Mouse (Mus musculus): ENCODE measurements at regions not wholly inside any gene's neighbourhood (a gene's known extent, or its start where the extent isn't known, plus 50 kb on each side); places are given as distances from the start of the nearest gene placed in this dataset.

DNA sequence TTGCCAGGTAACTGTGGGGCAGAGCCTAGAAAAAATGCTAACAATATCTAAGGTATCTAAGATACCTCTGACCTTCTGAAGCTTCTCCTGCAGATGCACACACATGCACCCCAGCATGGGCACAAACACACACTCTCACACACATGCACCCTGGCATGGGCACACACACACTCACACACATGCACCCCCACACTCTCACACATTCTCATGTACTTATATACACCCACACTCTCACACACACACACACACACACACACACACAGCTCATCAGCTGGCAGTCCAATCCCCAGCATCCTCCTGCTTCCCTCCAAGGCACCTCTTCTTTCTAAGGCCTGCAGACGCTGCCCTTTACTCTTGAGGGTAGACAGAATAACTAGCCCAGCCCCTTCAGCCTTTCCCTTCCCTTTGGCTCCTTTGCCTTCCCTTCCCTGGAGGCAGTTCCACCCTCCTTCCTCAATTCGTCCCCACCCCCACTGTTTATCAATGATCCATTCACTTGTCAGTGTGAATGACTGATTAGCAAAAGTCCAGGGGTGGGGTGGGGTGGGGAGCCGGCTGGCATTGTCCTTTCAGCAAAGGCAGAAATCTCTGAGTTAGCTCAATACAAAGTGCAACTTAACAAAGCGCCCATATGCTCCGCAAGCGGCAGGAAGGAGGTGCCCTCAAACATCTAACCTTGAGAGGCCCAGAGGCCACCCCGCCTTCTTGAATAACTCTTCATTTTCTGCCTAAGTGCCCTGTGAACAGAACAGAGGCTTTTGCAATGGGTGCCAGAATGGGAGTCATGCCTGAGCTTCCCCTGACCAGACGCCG, 102.1 kb downstream of the Gm9376 start:
- Histone ChIP-seq H3K4me1 (ENCODE audit: control insufficient read depth, insufficient read depth, low read length) (0 out of 2 replicates have a peak, but pooled peaks cover 3% of the 10 kb centered on the region), H3K27ac (ENCODE audit: insufficient read depth, low read depth, low read length) (no peak overlapping the region), H3K4me3 (ENCODE audit: insufficient read depth, low read depth, low read length) (no peak overlapping the region)
- 28% methylated on average over 9 of the region's 9 CpGs for WGBS
- TF ChIP-seq POLR2A (IDR thresholded peaks at IDR 0.05; ENCODE audit: insufficient read depth, low read depth, low read length) (no peak), CTCF (IDR thresholded peaks at IDR 0.05; ENCODE audit: insufficient read depth, low read depth, low read length) (no peak)

DNA sequence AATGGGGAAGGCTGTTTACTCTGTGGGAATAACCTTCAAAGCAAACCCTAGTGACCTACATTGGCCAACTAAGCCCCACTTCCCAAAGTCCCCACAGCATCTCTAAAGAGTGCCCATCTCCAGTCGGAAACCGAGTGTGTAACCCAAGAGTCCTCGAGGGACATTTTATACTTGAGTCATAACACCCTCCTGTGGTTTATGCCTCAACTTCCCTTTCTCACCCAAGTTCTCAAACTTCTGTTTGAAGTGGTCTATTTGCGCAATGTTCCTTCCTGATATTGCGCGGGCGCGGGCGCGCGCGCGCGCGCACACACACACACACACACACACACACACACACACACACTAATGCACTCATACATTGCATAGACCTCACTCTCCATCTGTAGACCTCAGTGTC, 104.6 kb downstream of the Gm9376 start:
- WGBS: 94% methylated on average over 15 of the region's 15 CpGs
- H3K4me3 ChIP-seq (ENCODE audit: insufficient read depth, low read depth, low read length): no peak overlapping the region
- no peak overlapping the region for H3K27ac ChIP-seq (ENCODE audit: insufficient read depth, low read depth, low read length)
- TF ChIP-seq POLR2A (IDR thresholded peaks at IDR 0.05; ENCODE audit: insufficient read depth, low read depth, low read length): no peak
- TF ChIP-seq CTCF (IDR thresholded peaks at IDR 0.05; ENCODE audit: insufficient read depth, low read depth, low read length): no peak
- 0 out of 2 replicates have a peak, but pooled peaks cover 3% of the 10 kb centered on the region for H3K4me1 ChIP-seq (ENCODE audit: control insufficient read depth, insufficient read depth, low read length)

DNA sequence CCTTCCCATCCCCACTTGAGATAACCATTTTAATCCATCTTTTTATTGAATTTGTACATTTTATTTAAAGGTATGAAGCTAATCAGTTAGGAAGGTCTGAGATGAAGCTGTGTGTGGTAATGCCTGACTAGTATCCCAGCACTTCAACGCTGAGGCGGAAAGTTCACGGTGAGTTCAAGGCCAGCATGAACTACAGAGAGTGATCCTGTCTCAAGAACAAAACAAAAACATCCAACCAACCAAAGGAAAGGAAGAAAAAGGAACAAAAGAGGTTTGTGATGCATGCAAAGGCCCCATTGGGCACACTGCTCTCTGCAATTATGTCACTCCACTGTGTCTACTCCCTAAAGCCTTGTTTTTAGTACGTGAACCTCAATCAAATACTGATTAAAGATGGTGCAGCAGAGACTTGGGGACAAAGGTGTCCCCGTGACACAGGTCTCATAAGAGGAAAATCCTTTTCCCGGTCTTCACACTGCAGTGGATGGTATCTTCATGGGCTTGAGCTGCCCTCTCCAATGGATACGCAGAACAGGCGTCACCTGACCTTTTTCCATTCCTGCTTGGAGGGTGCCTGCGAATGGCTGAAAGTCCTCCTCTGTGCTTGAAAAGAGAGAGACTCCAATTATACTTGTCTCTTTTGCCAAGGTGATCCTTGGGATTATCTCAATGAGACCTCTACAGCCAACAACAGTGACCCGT, 108.2 kb downstream of the Gm9376 start:
- 89% methylated on average over 10 of the region's 10 CpGs for WGBS
- TF ChIP-seq POLR2A (IDR thresholded peaks at IDR 0.05; ENCODE audit: insufficient read depth, low read depth, low read length) (no peak), CTCF (IDR thresholded peaks at IDR 0.05; ENCODE audit: insufficient read depth, low read depth, low read length) (no peak)

DNA sequence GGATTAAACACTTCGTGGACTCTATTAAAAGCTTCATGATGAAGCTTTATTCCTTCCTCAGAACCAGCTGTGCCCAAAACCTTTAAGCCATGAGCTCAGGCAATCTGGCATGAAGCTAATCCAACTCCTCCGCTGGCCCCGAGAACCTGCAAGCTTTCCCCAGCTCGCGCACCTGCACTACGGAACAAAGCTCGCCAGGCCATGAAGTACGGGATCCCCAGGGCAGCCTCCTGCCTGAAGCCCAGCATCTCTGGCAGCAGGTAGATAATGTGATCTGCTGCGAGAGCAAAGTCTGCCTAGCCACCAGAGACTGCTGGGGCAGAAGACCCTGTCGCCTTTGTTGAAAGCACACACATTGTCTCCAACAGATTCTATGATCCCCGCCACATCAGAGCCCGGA, 108.9 kb downstream of the Gm9376 start:
- TF ChIP-seq CTCF (IDR thresholded peaks at IDR 0.05; ENCODE audit: insufficient read depth, low read depth, low read length) (no peak), POLR2A (IDR thresholded peaks at IDR 0.05; ENCODE audit: insufficient read depth, low read depth, low read length) (no peak)
- Histone ChIP-seq H3K27ac (ENCODE audit: insufficient read depth, low read depth, low read length) (no peak overlapping the region), H3K4me1 (ENCODE audit: control insufficient read depth, insufficient read depth, low read length) (no peaks in the 10 kb centered on the region), H3K4me3 (ENCODE audit: insufficient read depth, low read depth, low read length) (no peak overlapping the region)
- 95% methylated on average over 12 of the region's 12 CpGs for WGBS

More for the DNA sequence above, 108.2 kb downstream of the Gm9376 start:
- Histone ChIP-seq H3K4me1 (ENCODE audit: control insufficient read depth, insufficient read depth, low read length) (no peaks in the 10 kb centered on the region), H3K27ac (ENCODE audit: insufficient read depth, low read depth, low read length) (no peak overlapping the region), H3K4me3 (ENCODE audit: insufficient read depth, low read depth, low read length) (no peak overlapping the region)

DNA sequence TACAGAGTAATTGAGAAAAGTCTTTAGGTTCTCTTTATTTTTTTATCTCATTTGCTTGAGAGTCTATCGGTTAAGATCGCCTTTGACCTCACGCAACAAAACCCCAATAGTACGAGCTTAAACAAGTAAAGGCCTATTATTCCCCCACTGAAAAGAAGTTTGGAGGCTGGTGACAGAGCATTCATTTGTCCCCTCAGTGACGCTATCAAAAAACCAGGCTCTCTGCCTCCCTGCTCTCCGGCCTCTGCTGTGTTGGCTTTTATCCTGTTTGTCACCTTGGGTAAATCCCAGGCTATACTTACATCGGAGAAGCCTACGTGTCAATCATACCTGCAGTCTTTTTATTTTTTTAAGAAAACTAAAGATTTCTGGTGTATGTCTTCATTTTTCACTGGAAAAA, 112.9 kb downstream of the Gm9376 start:
- WGBS: 66% methylated on average over 8 of the region's 8 CpGs
- TF ChIP-seq CTCF (IDR thresholded peaks at IDR 0.05; ENCODE audit: insufficient read depth, low read depth, low read length) (no peak), POLR2A (IDR thresholded peaks at IDR 0.05; ENCODE audit: insufficient read depth, low read depth, low read length) (no peak)
- Histone ChIP-seq H3K27ac (ENCODE audit: insufficient read depth, low read depth, low read length) (no peak overlapping the region), H3K4me1 (ENCODE audit: control insufficient read depth, insufficient read depth, low read length) (no peaks in the 10 kb centered on the region), H3K4me3 (ENCODE audit: insufficient read depth, low read depth, low read length) (no peak overlapping the region)

DNA sequence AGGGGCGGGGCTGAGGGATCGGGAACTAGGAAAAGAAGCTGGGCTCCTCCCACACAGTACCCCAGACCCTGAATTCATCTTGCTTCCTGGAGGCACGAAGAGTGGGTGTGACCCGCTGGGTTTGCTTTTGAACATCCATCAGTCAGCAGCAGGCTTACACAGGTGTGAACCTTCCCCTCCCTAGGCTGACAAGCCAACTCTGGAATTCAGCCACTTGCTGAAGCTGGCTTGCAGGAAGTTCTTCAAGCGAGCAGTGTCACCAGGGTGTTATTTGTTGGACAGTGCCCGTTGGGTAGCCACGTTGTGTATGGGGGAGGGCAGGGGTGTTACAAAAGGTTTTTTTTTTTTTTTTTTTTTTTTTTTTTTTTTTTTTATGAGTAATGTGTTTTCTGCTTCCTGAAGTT, 118.8 kb downstream of the Gm9376 start:
- Histone ChIP-seq H3K27ac (ENCODE audit: insufficient read depth, low read depth, low read length) (no peak overlapping the region), H3K4me3 (ENCODE audit: insufficient read depth, low read depth, low read length) (no peak overlapping the region), H3K4me1 (ENCODE audit: control insufficient read depth, insufficient read depth, low read length) (no peaks in the 10 kb centered on the region; the same call in 1 of the 2 replicates)
- 26% methylated on average over 7 of the region's 7 CpGs for WGBS
- TF ChIP-seq CTCF (IDR thresholded peaks at IDR 0.05; ENCODE audit: insufficient read depth, low read depth, low read length): no peak
- no peak for TF ChIP-seq POLR2A (IDR thresholded peaks at IDR 0.05; ENCODE audit: insufficient read depth, low read depth, low read length)

DNA sequence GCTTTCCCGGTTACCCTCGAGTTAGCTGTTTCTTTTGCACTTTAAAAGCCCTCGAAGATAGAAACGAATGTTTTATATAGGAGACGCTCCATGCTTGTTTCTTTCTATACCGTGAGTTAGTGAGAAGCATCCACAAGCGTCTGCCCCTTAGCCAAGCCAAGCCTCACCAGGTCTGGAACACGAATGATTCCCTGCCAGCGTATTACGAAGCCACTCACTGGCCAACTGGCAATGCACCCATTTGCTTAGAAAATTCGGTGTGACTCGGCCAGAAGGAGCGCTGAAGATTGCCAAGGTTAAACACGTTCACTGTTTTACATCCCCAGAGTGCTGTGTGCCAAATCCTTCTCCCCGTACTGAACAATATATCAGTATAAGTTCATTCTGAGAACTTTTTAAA, 121.3 kb downstream of the Gm9376 start:
- Histone ChIP-seq H3K4me3 (ENCODE audit: insufficient read depth, low read depth, low read length) (no peak overlapping the region), H3K27ac (ENCODE audit: insufficient read depth, low read depth, low read length) (no peak overlapping the region), H3K4me1 (ENCODE audit: control insufficient read depth, insufficient read depth, low read length) (no peaks in the 10 kb centered on the region; the same call in 1 of the 2 replicates)
- TF ChIP-seq POLR2A (IDR thresholded peaks at IDR 0.05; ENCODE audit: insufficient read depth, low read depth, low read length): no peak
- WGBS: 50% methylated on average over 15 of the region's 15 CpGs

DNA sequence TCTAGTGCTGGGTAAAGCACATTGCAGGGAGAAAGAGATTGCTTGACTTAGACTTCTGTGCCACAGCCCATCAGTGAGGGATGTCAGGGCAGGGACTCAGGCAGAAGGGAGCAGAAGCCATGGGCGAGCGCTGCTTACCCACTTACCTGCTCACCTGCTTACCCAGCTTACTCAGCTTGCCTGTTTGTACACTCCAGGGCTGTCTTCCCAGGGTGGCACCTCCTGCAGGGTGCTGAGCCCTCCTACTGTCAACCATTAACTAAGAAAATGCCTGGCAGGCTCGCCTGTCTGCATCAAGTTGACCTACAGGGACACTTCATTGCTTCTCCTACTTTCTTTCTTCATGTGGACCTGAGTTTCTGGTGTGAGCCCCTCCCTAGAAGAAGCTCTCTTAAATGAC, 124.0 kb downstream of the Gm9376 start:
- WGBS: 89% methylated on average over 3 of the region's 3 CpGs
- TF ChIP-seq POLR2A (IDR thresholded peaks at IDR 0.05; ENCODE audit: insufficient read depth, low read depth, low read length) (no peak), CTCF (IDR thresholded peaks at IDR 0.05; ENCODE audit: insufficient read depth, low read depth, low read length) (no peak)
- H3K4me3 ChIP-seq (ENCODE audit: insufficient read depth, low read depth, low read length): no peak overlapping the region
- no peaks in the 10 kb centered on the region for H3K4me1 ChIP-seq (ENCODE audit: control insufficient read depth, insufficient read depth, low read length)
- H3K27ac ChIP-seq (ENCODE audit: insufficient read depth, low read depth, low read length): no peak overlapping the region

DNA sequence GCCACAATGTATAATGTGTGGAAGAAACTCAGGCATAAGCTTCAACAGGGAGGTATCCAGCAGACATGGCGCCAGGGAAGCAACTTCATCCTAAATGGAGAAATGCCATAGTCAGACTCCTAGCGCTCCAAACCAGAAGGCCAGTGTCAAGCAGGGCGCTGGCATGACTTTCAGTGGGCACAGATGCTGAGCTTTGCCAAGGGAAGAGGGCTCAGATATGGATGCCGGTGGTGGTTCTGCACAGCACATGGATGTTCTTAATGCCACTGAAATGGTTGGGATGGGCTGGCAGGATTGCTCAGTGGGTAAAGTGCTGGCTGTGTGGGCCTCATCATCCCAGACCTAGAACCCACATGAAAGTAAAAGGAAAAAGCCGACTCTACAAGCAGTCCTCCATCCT, 124.8 kb downstream of the Gm9376 start:
- Histone ChIP-seq H3K4me3 (ENCODE audit: insufficient read depth, low read depth, low read length) (no peak overlapping the region), H3K27ac (ENCODE audit: insufficient read depth, low read depth, low read length) (no peak overlapping the region), H3K4me1 (ENCODE audit: control insufficient read depth, insufficient read depth, low read length) (no peaks in the 10 kb centered on the region)
- WGBS: 98% methylated on average over 5 of the region's 5 CpGs
- TF ChIP-seq CTCF (IDR thresholded peaks at IDR 0.05; ENCODE audit: insufficient read depth, low read depth, low read length) (no peak), POLR2A (IDR thresholded peaks at IDR 0.05; ENCODE audit: insufficient read depth, low read depth, low read length) (no peak)

All from olfactory bulb, adult 2 months (tissue).